Mouse (Mus musculus): Measurements from ENCODE around the gene Nme8.

GRCm38 (mm10) chr13:19603719-19604118 is 93.9 kb downstream of the Nme8 start:
- no peak for TF ChIP-seq EP300 (IDR thresholded peaks at IDR 0.05; ENCODE audit: low read length)
- TF ChIP-seq CTCF (conservative IDR thresholded peaks at IDR 0.05 in 1 of 2, IDR thresholded peaks at IDR 0.05 in 1 of 2; ENCODE audit: low read depth in 2 of 2, low read length in 2 of 2), result no peak
- TF ChIP-seq IRF4 (IDR thresholded peaks at IDR 0.05; ENCODE audit: low read depth, low read length), result no peak
